In the genomic region with DNA sequence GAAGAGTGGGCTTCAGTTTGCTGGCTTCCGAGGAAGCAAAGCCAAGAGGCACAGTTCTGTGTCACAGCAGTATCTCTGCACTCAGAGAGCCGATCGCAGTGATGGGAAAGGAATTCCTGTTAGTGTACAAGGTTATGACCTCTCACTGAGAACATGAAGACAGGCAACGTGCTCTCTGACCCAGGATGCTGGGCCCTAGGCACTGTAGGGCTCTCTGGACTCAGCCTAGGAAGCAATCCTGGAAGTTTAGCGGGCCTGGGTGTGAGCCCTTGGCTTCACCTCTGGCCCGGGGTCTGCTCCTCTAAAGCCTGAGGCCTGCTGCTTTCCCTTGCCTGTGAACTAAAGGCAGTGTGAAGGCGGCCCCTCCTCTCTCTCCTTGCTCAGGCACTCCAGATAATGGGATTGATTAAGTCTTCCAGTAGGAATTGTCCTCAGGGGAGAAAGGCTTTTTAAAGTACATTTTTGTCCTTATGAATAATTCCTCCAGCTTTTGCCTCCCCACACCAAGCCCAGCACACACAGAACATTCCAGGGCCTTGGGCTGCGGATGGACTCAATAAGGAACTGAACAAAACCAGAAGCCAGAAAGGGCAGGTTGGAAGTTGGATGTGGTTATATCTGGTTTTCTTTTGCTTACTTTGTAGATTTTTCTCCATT, we compare ENCODE assay signal across 12 mouse cellular contexts. TPM values are rescaled to one million over a fixed set of nuclear protein-coding genes. Genes with fewer than 3 reads are reported as not detected.
DNase-seq lines count a peak whose midpoint lies in the region; ATAC-seq and TF ChIP-seq lines count a peak whose summit lies in the region.
"Had no signal": no experiment of that assay in that cellular context is flagged by ENCODE, and none has a peak within 500 bp of the region (broad histone marks: within the 10 kb centered on the region; RNA-seq: fewer than 3 reads in every experiment).

No protein-coding gene starts in this region.

- no peak overlapping the region for H3K4me3 ChIP-seq in liver, adult 2 months (ENCODE audit: insufficient read depth, low read depth, low read length)
- no peak overlapping the region for H3K4me3 ChIP-seq in liver, postnatal 0 days (ENCODE audit: low read depth, low read length)
- no peak overlapping the region for H3K4me3 ChIP-seq in limb, embryonic 14.5 days (replicated peaks; ENCODE audit: low read length)

- WGBS in liver, adult 2 months: 42% methylated on average over 8 of the region's 8 CpGs
- WGBS in liver, postnatal 0 days (ENCODE audit: insufficient replicate concordance): 62% methylated on average over 8 of the region's 8 CpGs
- 30% methylated on average over 8 of the region's 8 CpGs for WGBS in limb, embryonic 14.5 days

- no peak for TF ChIP-seq CTCF in liver, adult 2 months (IDR thresholded peaks at IDR 0.05; ENCODE audit: low read depth, low read length)
- no peak for TF ChIP-seq CTCF in liver, postnatal 0 days (IDR thresholded peaks at IDR 0.05; ENCODE audit: low read depth)

- no peak for ATAC-seq in liver, postnatal 0 days
- no peak for ATAC-seq in limb, embryonic 14.5 days (ENCODE audit: low FRiP score, low read depth)
- ATAC-seq: Patski had no signal

- no peak overlapping the region for H3K9ac ChIP-seq in liver, adult 2 months (ENCODE audit: low read depth, low read length)
- H3K9ac ChIP-seq in liver, postnatal 0 days (replicated peaks): no peak overlapping the region
- no peak overlapping the region for H3K9ac ChIP-seq in limb, embryonic 14.5 days (ENCODE audit: low read depth, low read length, severe bottlenecking)

- no peaks in the 10 kb centered on the region for H3K9me3 ChIP-seq in liver, postnatal 0 days (ENCODE audit: low read length)
- H3K9me3 ChIP-seq in limb, embryonic 14.5 days (ENCODE audit: control insufficient read depth, low read length): no peaks in the 10 kb centered on the region

- no peak overlapping the region for H3K27ac ChIP-seq in liver, adult 2 months (replicated peaks; ENCODE audit: insufficient read depth, low read depth, low read length)
- no peak overlapping the region for H3K27ac ChIP-seq in liver, postnatal 0 days (ENCODE audit: low read depth)
- H3K27ac ChIP-seq in limb, embryonic 14.5 days (replicated peaks; ENCODE audit: low read depth, low read length): peak overlapping the region; percentile 20; the same call in 1 of the 2 replicates

- H3K4me2 ChIP-seq in liver, postnatal 0 days (ENCODE audit: low read depth, low read length): no peak overlapping the region
- H3K4me2 ChIP-seq in limb, embryonic 14.5 days (replicated peaks; ENCODE audit: low read depth, low read length, severe bottlenecking): no peak overlapping the region

- no peak for TF ChIP-seq POLR2A in liver, adult 2 months (IDR thresholded peaks at IDR 0.05; ENCODE audit: extremely low read depth, insufficient read depth, low read length)
- TF ChIP-seq POLR2A in limb, embryonic 14.5 days (IDR thresholded peaks at IDR 0.05; ENCODE audit: borderline replicate concordance, extremely low read depth, insufficient read depth, insufficient read length): no peak

- no peaks in the 10 kb centered on the region for H3K27me3 ChIP-seq in liver, adult 2 months (ENCODE audit: control insufficient read depth, insufficient read depth, low read length)
- H3K27me3 ChIP-seq in liver, postnatal 0 days (ENCODE audit: insufficient read depth, low read length): no peaks in the 10 kb centered on the region
- H3K27me3 ChIP-seq in limb, embryonic 14.5 days (ENCODE audit: control insufficient read depth, insufficient read depth, low read length): no peaks in the 10 kb centered on the region
- H3K27me3 ChIP-seq: Patski had no signal

- intact Hi-C loops in heart, postnatal 36 days (cut with DNase I): loop anchor here (10.0 kb wide), 1 partner anchor 379 kb away; a partner anchor contains a TSS

- no peak for TF ChIP-seq EP300 in liver, postnatal 0 days (IDR thresholded peaks at IDR 0.05; ENCODE audit: low read depth)

- H3K79me2 ChIP-seq in liver, adult 2 months (ENCODE audit: control insufficient read depth, insufficient read depth, low read length): peaks cover 30% of the 10 kb centered on the region

- H3K36me3 ChIP-seq in liver, adult 2 months (ENCODE audit: control insufficient read depth, insufficient read depth, low read length): no peaks in the 10 kb centered on the region
- H3K36me3 ChIP-seq in liver, postnatal 0 days (replicated peaks; ENCODE audit: insufficient read depth, low read length): no peaks in the 10 kb centered on the region
- H3K36me3 ChIP-seq in limb, embryonic 14.5 days (ENCODE audit: control insufficient read depth, insufficient read depth, low read length): no peaks in the 10 kb centered on the region

- peak; percentile 85 for DNase-seq in heart, adult 11 months
- no peak for DNase-seq in heart, postnatal 36 days
- DNase-seq in liver, adult 2 months (ENCODE audit: extremely low read depth, low read depth, low spot score): peak; percentile 19
- DNase-seq in liver, postnatal 0 days: no peak
- DNase-seq in embryo, embryonic 10 days (ENCODE audit: low spot score): peak; percentile 79
- peak; percentile 56 for DNase-seq in limb, embryonic 14.5 days (ENCODE audit: low spot score)
- DNase-seq in urinary bladder, postnatal 25 days (ENCODE audit: low spot score): no peak
- DNase-seq in adrenal gland, postnatal 36 days: no peak
- DNase-seq: B cell, adult 2 months; cerebellum, postnatal 25 days; left cerebral cortex, postnatal 4 days had no signal

- peaks cover 6% of the 10 kb centered on the region for H3K4me1 ChIP-seq in liver, adult 2 months (ENCODE audit: control insufficient read depth, insufficient read depth, low read length)
- peaks cover 14% of the 10 kb centered on the region for H3K4me1 ChIP-seq in liver, postnatal 0 days (ENCODE audit: insufficient read depth)
- peaks cover 17% of the 10 kb centered on the region for H3K4me1 ChIP-seq in limb, embryonic 14.5 days (ENCODE audit: control insufficient read depth, insufficient read depth, low read length)

RNA-seq across cellular contexts. Expression of a gene that starts 2.8 kb away (rescaled TPM):
- total RNA-seq in heart, postnatal 36 days (2021): 10 to 100 TPM; 22.2 to 24.0 TPM
- 7.9 and 8.9 TPM in 2 replicates for total RNA-seq in liver, adult 2 months (2014; rRNA removed)
- 5.7 and 5.9 TPM in 2 replicates for polyA plus RNA-seq in liver, adult 2 months (2012; rRNA removed)
- 0.96 and 1.3 TPM in 2 replicates for polyA plus RNA-seq in liver, postnatal 0 days (2015; fragmentation: Nextera tagmentation; extraction: Ambion mirVana)
- polyA plus RNA-seq in limb, embryonic 14.5 days (2012; rRNA removed): 24.5 and 26.2 TPM in 2 replicates
- polyA plus RNA-seq in limb, embryonic 14.5 days (2014; fragmentation: Nextera tagmentation; extraction: Ambion mirVana): 5.6 and 6.9 TPM in 2 replicates
- 10 to 100 TPM; 29.0 to 35.2 TPM for total RNA-seq in adrenal gland, postnatal 36 days (2021)

Comparison
In these comparisons a context has a peak if more than half of its experiments do, and no peak if none do; other contexts are left out.
1. DNase-seq: peak in heart, adult 11 months (single experiment), liver, adult 2 months (single experiment), embryo, embryonic 10 days (single experiment) and limb, embryonic 14.5 days (single experiment); none in heart, postnatal 36 days (0 of 2), liver, postnatal 0 days (single experiment), urinary bladder, postnatal 25 days (single experiment) and adrenal gland, postnatal 36 days (0 of 2).